12 mouse cellular contexts compared by ENCODE assay signal in genomic region chr11:48933923-48934322, GRCm38 (mm10). TPM values are rescaled to one million over a fixed set of nuclear protein-coding genes. Genes with fewer than 3 reads are reported as not detected.
"Had no signal": no experiment of that assay in that cellular context is flagged by ENCODE, and none has a peak within 500 bp of the region (broad histone marks: within the 10 kb centered on the region; RNA-seq: fewer than 3 reads in every experiment).

No protein-coding gene starts in this region.

RNA-seq across cellular contexts. Expression of gene Gm5431, which starts 31.9 kb away (rescaled TPM):
- polyA plus RNA-seq: myocyte; neural tube, embryonic 11.5 days had no signal

RNA-seq across cellular contexts. Expression of gene Olfr56, which starts 44.8 kb away (rescaled TPM):
- polyA plus RNA-seq: lung, embryonic 14.5 days; midbrain, embryonic 10.5 days; midbrain, embryonic 12.5 days; midbrain, embryonic 14.5 days; midbrain, embryonic 16.5 days; neural tube, embryonic 11.5 days; neural tube, embryonic 13.5 days; neural tube, embryonic 15.5 days; stomach, embryonic 15.5 days; testis, adult 2 months had no signal

RNA-seq across cellular contexts. Expression of gene 9930111J21Rik1, which starts 45.3 kb away (rescaled TPM):
- polyA plus RNA-seq: testis, adult 2 months had no signal

RNA-seq across cellular contexts. Expression of gene Gm12185, which starts 58.1 kb away (rescaled TPM):
- polyA plus RNA-seq: liver, embryonic 16.5 days; lung, embryonic 14.5 days; midbrain, embryonic 10.5 days; midbrain, embryonic 12.5 days; midbrain, embryonic 14.5 days; midbrain, embryonic 16.5 days; neural tube, embryonic 11.5 days; neural tube, embryonic 13.5 days; neural tube, embryonic 15.5 days; stomach, embryonic 15.5 days; testis, adult 2 months had no signal
